Mouse (Mus musculus) layer of hippocampus, adult 18-20 months (tissue): Measurements from ENCODE around the gene Hand1. TPM values are rescaled to one million over a fixed set of nuclear protein-coding genes. Genes with fewer than 3 reads are reported as not detected.
A peak's percentile ranks its signal among the peaks of the same experiment; 100 is the strongest.

ENCODE experiments used
- DNase-seq, 2 experiments: peaks; one replicate each; pipeline ENCODE4 v3.0.0; 2022; ENCODE audit warnings: low spot score in 2 of 2
- total RNA-seq, 2 experiments: library from RNA; stranded (reverse); gene quantifications; 2 replicates each; pipeline ENCODE4 v1.2.3; 2021

Hand1 gene
- total RNA-seq, 2 experiments from 2014 or later = not detected

DNA sequence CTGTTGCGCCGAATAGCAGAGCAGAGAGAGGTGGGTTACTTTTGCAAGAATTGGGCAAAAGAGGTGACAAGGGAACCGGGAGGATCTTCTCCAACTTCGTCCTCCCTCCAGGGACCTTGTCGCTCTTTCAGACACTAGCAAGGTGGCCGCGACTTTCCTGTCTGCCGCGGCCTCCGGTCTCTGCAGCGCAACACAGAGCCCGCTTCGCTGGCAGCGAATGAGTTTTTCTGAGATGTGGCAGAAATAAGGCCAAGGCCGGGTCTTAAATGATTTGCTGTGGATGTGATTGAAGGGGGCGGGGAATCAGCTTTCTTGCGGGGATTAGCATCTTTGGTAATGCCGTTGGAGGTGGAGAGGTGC, 30.1 kb downstream of the Hand1 start:
- peak in 1 of 2 experiments; percentile 22 for DNase-seq

DNA sequence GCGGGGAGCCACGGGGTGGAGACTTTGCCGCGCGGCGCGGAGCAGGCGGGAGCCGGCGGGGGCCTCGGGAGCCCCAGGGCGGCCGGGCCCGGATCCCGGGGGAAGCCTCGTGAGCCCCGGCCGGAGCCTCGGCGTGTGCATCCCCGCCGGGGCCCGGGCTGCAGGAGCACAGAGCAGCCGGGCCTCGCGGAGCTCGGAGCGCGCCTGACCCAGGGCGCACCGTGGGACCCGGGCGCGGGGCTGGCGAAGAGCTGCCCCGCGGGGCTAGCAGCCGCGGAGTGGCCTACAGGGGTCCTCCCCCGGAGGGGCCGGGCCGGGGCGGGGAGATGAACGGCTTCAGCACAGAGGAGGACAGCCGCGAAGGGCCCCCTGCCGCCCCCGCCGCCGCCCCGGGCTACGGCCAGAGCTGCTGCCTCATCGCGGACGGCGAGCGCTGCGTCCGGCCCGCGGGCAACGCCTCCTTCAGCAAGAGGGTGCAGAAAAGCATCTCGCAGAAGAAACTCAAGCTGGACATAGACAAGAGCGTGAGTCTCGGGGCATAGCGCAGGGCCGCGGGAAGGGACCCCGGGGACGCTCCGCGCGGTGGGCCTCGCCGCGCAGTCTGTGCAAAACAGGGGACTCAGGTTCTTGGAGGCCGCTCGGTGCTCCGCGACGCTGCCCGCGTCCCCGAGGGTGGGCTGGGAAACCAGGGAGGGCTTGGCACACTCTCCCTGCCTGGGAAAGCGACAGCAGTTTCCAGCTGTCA, 30.7 kb downstream of the Hand1 start:
- peak in 1 of 2 experiments; percentile 21 for DNase-seq

DNA sequence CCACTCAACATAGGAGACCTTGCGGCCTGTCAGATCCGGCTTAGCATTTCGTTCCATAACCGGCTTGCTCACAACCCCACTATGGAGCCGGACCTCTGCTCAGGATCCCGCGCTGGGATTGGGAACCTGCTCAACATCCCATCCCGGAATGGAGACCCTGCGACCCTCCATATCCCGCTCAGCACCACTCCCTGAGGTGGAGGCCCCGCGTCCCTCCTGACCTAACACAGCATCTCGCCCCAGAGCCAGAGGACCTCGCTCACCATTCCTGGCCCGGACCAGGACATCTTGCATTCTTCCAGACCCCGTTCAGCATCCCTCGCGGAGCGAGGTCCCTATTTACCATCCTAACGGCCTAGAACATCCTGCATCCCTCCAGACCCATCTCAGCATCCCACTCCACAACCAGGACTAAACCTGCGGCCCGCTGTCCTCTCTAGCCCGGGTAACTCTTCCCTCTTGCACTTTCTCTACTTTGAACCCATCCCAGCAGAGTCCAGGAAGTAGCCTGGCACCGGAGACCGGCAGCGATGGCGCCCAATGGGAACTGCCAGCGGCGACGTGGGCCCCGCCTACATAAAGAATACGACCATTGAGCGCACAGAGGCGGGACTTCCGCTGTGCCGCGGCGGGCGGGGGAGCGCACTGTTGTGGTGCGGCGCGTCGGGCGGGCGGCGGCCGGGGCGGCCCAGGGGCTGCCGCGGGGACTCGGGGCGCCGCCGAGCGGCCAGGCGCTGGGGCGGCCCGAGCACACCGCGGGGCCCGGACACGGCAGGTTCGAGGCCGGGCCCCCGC, 31.4 kb downstream of the Hand1 start, which contains the start of gene Sap30l:
Gene Sap30l (plus strand): TSS at position 667 of the 795 bp plus-strand sequence.
- DNase-seq = peak; percentile 93 to 99

DNA sequence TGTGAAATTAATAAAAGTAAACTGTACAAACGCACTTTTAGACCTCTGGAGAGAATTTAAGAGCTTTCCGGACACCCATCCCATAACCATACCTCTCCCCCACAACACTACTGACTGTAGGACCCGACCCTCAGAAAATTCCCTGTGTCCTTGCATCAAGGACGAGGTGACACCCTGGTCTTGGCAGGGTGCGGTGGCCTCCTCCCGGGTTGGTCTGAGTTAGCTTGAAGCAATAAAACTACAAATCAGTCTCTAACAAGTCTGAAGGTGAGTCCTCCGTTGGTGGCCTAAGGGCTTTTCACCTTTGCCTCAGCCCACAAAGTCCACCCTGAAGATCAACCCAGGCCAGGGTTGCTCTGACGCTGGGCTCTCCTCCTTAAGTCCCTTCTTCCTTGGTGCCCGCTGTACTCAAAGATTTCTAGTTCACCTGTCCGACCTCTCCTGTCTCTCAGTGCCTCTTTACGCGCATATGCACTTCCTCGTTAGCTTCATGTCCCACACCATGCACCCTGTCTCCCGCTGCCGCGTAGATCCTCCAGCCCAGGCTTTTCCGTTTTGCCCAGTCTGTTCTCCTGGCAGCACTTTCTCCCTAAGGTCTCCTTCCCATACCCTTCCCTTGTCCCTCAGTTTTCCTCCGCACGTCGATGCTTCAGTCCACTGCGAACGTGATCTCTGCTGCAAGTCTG, 32.2 kb downstream of the Hand1 start:
- no peak for DNase-seq

DNA sequence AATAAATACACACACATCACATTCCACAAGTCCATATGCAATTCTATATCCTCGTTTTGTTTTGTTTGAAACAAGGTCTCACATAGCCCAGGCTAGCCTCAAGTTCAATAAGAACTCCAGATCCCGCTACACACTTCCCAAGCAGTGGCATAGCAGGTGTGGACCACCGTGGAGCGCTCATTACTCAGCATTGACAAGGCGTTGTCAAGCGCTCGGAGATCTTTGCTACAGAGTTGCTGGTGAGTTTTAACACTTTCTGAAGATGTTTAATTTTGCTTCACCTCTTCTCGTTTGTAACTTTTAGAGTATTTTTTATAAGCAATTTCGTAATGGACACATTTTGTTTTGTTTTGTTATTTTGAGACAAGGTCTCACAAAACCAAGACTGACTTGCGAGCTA, 33.2 kb downstream of the Hand1 start:
- no peak for DNase-seq

DNA sequence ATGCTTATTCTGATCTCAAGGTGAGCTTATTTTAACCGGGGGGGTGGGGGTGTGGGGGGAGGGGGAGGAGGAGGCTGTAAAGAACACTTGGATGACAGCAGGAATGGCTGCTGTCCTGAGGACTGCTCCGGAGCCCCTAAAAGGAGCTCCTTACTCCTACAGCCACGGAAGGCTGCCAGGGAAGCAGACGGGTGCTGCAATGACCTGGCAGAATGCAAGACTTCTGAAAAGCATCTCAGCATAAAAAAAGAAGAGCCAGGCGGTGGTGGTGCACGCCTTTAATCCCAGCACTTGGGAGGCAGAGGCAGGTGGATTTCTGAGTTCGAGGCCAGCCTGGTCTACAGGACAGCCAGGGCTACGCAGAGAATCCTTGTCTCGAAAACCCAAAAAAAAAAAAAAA, 34.8 kb downstream of the Hand1 start:
- no peak for DNase-seq

DNA sequence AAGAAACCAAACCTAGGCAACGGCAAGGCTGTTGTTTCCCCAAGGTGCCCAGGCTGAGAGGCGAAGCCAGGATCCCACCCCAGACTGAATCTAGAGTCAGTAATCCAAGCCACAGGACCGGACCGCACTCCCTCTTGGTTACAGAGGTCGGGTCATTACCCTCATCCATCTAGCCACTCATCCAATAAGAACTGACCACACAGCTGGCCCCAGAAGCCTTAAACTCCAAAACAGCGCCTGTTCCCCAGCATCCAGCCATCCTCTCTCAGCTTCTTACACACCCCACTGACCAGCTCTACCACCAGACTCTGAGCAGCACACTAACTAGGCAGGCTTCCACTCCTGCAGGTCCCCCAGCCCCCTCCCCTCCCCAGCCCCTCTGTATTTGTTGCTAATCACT, 37.5 kb downstream of the Hand1 start:
- no peak for DNase-seq

DNA sequence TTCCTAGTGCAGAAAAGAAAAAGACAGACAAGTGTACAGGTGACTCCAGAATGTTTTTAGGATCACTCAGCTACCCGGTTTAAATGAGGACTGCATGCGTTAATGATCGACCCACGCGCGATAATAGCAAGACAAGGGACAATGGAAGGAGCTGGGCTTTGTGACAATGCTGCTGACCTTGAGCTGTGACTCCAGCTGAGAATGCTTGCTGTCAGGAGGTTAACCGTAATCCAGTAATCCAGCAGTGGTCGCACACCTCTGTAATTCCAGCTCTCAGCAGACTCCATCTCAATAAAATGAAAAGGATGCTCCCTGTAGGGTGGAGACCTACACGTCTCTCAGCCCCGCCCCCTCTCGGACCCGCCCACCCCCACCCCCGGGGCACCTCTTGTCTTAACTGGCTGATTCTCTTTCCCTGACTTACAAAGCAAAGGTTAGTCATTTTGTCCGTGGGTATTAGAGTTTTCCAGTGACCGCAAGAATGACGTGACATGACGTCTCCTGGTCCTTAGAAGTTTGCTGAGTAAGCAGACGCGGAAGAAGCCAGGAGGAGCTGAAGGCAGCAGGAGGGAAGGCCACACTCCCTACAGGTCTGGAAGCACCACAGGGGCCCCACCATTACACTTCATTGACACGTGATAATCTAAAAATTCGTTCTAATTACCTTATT, 41.6 kb downstream of the Hand1 start:
- no peak for DNase-seq

DNA sequence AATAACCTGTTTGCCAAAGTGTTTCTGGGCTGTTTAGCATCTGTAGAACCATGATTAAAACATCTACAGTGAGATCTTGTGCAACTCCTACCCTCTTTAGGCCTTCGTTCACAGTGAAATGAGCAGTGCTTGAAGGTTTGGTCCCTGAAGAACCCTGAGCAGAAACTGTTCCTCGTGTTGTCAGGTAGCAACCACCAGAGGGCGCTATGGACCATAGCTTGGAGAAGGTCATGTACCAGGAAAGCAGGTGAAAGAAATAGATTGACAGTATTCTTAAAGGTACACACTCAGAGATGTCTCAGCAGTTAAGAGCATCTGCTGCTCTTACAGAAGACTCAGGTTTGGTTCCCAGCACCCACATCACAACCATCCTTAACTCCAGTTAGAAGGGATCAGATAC, 44.7 kb downstream of the Hand1 start:
- peak in 1 of 2 experiments; percentile 36 for DNase-seq

DNA sequence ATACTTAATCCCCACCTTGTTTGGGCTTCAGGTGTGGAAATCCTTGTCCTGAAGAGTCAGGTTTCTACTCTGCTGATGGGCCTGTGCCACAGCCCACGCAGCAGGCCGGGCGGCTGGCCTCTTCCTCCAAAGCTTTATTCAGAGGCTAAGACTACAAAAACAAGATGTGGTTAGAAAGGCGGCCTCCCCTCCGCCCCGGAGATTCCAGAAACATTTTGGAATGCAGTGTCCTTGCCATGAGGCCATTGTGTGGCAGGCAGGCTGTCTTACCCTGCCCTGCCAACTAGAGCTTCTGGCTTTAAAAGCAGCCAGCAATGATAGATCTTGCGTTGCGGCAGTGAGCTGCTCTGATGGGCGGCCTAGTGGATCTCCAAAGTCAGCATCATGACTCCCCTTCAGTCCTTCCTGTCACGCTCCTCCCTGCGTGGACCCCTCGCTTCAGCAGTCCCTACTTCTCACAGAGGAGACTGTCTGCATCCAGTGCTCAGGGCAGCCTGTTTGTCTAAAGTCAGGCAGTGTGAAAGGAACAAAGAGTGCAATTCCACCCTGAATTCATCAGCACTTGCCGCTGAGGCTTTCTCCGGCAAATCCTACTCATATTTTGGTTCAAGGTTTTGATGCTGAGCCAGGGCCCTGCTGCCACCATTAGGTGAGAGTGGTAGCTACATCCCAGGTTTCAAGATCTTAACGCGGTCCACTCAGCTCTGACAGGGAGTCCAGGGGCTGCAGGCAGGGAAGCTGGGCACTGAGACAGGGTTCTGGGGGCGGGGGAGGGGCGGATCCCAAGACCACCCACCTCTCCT, 45.8 kb downstream of the Hand1 start:
- DNase-seq = peak; percentile 35 to 77

DNA sequence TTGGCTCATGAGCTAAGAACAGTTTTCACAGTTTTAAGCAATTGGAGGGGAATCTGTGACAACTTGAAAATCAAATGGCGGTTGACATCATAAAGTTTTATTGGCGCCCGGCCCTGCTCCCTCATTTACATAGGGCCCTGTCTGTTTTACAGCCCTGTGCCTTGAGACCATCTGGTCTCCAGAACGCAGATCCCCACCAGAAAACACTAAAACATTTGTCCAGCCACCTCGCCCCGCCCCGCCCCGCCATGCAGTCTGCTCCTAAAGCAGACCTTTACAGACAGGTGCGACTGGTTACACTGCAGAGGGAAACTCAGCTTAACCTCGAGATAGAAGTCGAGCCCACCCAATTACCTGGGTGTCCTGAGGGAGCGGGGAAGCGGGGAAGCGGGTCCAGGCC, 52.8 kb downstream of the Hand1 start:
- no peak for DNase-seq

Other genes with a start within 250 kb of the Hand1 start
- gene Galnt10, start 187.4 kb downstream of the Hand1 start, total RNA-seq = 1 to 10 TPM; 6.1 to 7.0 TPM
- 10 to 100 TPM; 58.2 to 59.0 TPM for gene Sap30l, start 31.2 kb downstream of the Hand1 start, total RNA-seq
- 10 to 100 TPM; 89.7 to 90.3 TPM for gene Larp1, start 176.2 kb upstream of the Hand1 start, total RNA-seq